Mouse (Mus musculus): Measurements from ENCODE around the gene Klf7.

- TF ChIP-seq USF2 (IDR thresholded peaks at IDR 0.05; ENCODE audit: borderline replicate concordance in 1 of 2, insufficient read depth in 1 of 2, low read depth in 1 of 2, low read length in 2 of 2) (no peak), EP300 (IDR thresholded peaks at IDR 0.05; ENCODE audit: low read depth in 1 of 2, low read length in 2 of 2) (peak; percentile 86 to 89), POLR2A (IDR thresholded peaks at IDR 0.05; ENCODE audit: control insufficient read depth in 1 of 2, insufficient read depth in 1 of 2, low read depth in 1 of 2, low read length in 2 of 2, poor library complexity in 1 of 2) (no peak; a peak in 1 of 4 replicates), RCOR1 (IDR thresholded peaks at IDR 0.05; ENCODE audit: low read depth, low read length) (no peak), ZNF384 (IDR thresholded peaks at IDR 0.05; ENCODE audit: low read depth, low read length) (no peak), CTCF (IDR thresholded peaks at IDR 0.05 in 2 of 3, conservative IDR thresholded peaks at IDR 0.05 in 1 of 3; ENCODE audit: control insufficient read depth in 1 of 3, insufficient read depth in 1 of 3, low read depth in 2 of 3, low read length in 3 of 3, poor library complexity in 1 of 3, severe bottlenecking in 1 of 3) (no peak), CHD2 (IDR thresholded peaks at IDR 0.05; ENCODE audit: low read length) (no peak), KAT2A (conservative IDR thresholded peaks at IDR 0.05; ENCODE audit: low read depth, low read length) (no peak), ZMIZ1 (IDR thresholded peaks at IDR 0.05; ENCODE audit: low read depth, low read length) (no peak), POLR2AphosphoS2 (IDR thresholded peaks at IDR 0.05; ENCODE audit: low read length) (no peak), ZC3H11A (IDR thresholded peaks at IDR 0.05; ENCODE audit: low read depth, low read length) (no peak), TBP (IDR thresholded peaks at IDR 0.05; ENCODE audit: low read depth, low read length) (no peak; the same call in none of the 2 replicates), MXI1 (IDR thresholded peaks at IDR 0.05; ENCODE audit: low read depth, low read length) (no peak)
These were observed 43.9 kb downstream of the Klf7 start for GRCm38 (mm10) chr1:64078011-64078746.

Measured in MEL (cell line).